ENCODE assay signal across 14 mouse cellular contexts in the genomic region with DNA sequence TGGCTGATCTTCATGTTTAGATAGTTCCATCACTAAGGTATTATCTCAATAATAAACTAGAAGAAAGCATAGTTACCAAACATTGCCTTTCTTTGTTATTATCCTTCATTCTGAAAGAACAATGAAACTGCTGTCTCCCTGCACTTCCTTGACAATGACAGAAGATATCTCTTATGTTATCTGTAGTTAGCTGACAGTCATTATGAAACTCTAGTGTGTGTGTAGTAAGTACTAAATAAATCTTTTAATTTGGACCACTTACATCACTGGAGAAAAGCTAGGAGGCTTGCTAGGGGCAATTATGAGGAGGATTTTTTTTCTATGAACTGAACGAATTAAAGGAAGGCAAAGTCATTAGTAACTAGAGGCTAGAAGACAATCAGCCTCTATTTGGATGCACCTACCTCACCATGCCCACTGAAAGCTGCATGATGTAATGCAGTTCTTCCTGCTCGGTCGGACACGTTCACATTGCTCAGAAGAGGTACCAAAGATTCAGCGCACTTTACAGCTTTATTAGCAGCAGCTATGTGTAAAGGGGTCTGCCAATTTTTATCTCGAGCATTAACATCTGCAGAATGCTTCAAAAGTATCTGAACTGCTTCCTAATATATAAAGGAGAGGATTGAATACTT.
"Had no signal": no experiment of that assay in that cellular context is flagged by ENCODE, and none has a peak within 500 bp of the region (broad histone marks: within the 10 kb centered on the region; RNA-seq: fewer than 3 reads in every experiment).

No protein-coding gene starts in this region.

- H3K9me3 ChIP-seq: lung, embryonic 15.5 days had no signal

- DNase-seq: kidney, postnatal 25 days; layer of hippocampus, adult 9-11 months; liver, postnatal 0 days; lung, postnatal 10 days; lung, postnatal 4 days; midbrain, embryonic 14.5 days; thymus, adult 18-20 months; thymus, postnatal 36 days had no signal

- H3K4me3 ChIP-seq: layer of hippocampus, adult 2 months; left cerebral cortex, adult 2 months; lung, embryonic 15.5 days had no signal

- H3K27me3 ChIP-seq: lung, embryonic 15.5 days had no signal

- H3K9ac ChIP-seq: liver, embryonic 14.5 days; liver, postnatal 0 days; lung, embryonic 15.5 days had no signal

- ATAC-seq: liver, postnatal 0 days had no signal

- H3K4me1 ChIP-seq: lung, embryonic 15.5 days had no signal

- H3K27ac ChIP-seq: kidney, postnatal 0 days; layer of hippocampus, adult 2 months; left cerebral cortex, adult 2 months; liver, embryonic 14.5 days; lung, embryonic 15.5 days had no signal

- H3K4me2 ChIP-seq: lung, embryonic 15.5 days; midbrain, embryonic 11.5 days had no signal
